Mouse (Mus musculus) liver, postnatal 0 days (tissue): Measurements from ENCODE around the gene Rtkn2. TPM values are rescaled to one million over a fixed set of nuclear protein-coding genes. Genes with fewer than 3 reads are reported as not detected.

ENCODE experiments used
- ATAC-seq: fragments of 200-750 bp; cut with Nextera tagmentation; 2 replicates; pipeline ENCODE4 v1.8.0; 2017; ENCODE audit warnings: mild to moderate bottlenecking, moderate library complexity
- DNase-seq: peaks from one replicate; pipeline ENCODE4 v3.0.0-alpha.2; 2016
- H3K27ac ChIP-seq: fragments of 300-500 bp; sonication (generic); 2 replicates; pipeline ENCODE4 v1.5.1; 2014; ENCODE audit warnings: antibody characterized with exemption, moderate library complexity, mild to moderate bottlenecking, low read depth
- H3K27me3 ChIP-seq: fragments of 300-500 bp; sonication (generic); 2 replicates; pipeline ENCODE4 v1.6.1; 2014; ENCODE audit warnings: low read length, control low read depth, mixed read lengths; ENCODE audit not compliant: insufficient read depth
- H3K36me3 ChIP-seq: fragments of 300-500 bp; sonication (generic); replicated peaks from 2 replicates; pipeline ENCODE4 v1.6.1; 2014; ENCODE audit warnings: mild to moderate bottlenecking, control low read depth, low read length, moderate library complexity, mixed read lengths; ENCODE audit not compliant: insufficient read depth
- H3K4me1 ChIP-seq: fragments of 300-500 bp; sonication (generic); 2 replicates; pipeline ENCODE4 v1.6.1; 2014; ENCODE audit warnings: antibody characterized with exemption, mild to moderate bottlenecking, control low read depth; ENCODE audit not compliant: insufficient read depth
- H3K4me2 ChIP-seq: fragments of 300-500 bp; sonication (generic); 2 replicates; pipeline ENCODE4 v1.6.1; 2014; ENCODE audit warnings: low read depth, mild to moderate bottlenecking, low read length, moderate library complexity, mixed read lengths
- H3K4me3 ChIP-seq: fragments of 300-500 bp; sonication (generic); 2 replicates; pipeline ENCODE4 v1.5.1; 2014; ENCODE audit warnings: low read depth, low read length
- H3K9ac ChIP-seq: fragments of 300-500 bp; sonication (generic); replicated peaks from 2 replicates; pipeline ENCODE4 v1.6.1; 2014; ENCODE audit warnings: mild to moderate bottlenecking, moderate library complexity
- H3K9me3 ChIP-seq: fragments of 300-500 bp; sonication (generic); 2 replicates; pipeline ENCODE4 v1.6.1; 2016; ENCODE audit warnings: mild to moderate bottlenecking, control low read depth, low read length, mixed read lengths
- CTCF ChIP-seq: sonication (generic); IDR thresholded peaks from 2 replicates; pipeline ENCODE4 v1.5.1; 2016; ENCODE audit warnings: antibody characterized with exemption, low read depth
- EP300 ChIP-seq: IDR thresholded peaks from 2 replicates; pipeline ENCODE4 v1.6.1; 2016; ENCODE audit warnings: antibody characterized with exemption, low read depth, mild to moderate bottlenecking
- WGBS: fragments of 180-500 bp; shearing (Covaris S2); extraction: QIAGEN DNeasy Blood & Tissue Kit; methylation state at CpG from one replicate; pipeline ENCODE4 v1.1.7; 2014; ENCODE audit not compliant: insufficient replicate concordance; 5-methylcytosine and 5-hydroxymethylcytosine counted together
- polyA plus RNA-seq: library from polyadenylated mRNA; unstranded; fragments of >200 nt; fragmentation: Nextera tagmentation; extraction: Ambion mirVana; gene quantifications from 2 replicates; pipeline ENCODE4 v1.2.1, GENCODE M21; 2015

Gene Rtkn2
- polyA plus RNA-seq, 1 experiment from 2014 or later, result 1.4 TPM

DNA sequence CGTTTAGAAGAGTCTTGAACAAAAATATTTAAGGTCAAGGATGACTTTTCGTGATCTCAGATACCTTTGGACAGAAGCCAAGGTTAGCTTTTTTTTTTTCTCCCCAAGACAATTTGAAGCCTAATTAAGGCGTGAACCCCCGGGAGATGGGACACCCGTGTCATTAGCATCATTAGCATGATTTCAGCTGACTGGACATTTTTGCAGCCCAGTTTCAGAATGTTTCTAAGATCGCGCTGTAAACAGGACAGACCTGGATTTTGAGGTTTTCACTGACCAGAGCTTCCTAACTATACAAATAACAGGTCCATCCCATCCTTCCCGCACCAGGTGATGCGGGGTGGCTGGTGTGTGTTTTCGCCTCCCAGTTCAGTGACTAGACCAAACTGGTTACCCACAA, 19.8 kb downstream of the Rtkn2 start:
- Histone ChIP-seq H3K4me3 (no peak overlapping the region), H3K9me3 (no peaks in the 10 kb centered on the region), H3K9ac (no peak overlapping the region), H3K4me1 (no peaks in the 10 kb centered on the region), H3K36me3 (no peaks in the 10 kb centered on the region), H3K27me3 (no peaks in the 10 kb centered on the region), H3K4me2 (no peak overlapping the region), H3K27ac (no peak overlapping the region)
- no peak for TF ChIP-seq EP300
- no peak for TF ChIP-seq CTCF
- no peak for ATAC-seq
- no peak for DNase-seq
- 83% methylated on average over 10 of the region's 10 CpGs for WGBS

DNA sequence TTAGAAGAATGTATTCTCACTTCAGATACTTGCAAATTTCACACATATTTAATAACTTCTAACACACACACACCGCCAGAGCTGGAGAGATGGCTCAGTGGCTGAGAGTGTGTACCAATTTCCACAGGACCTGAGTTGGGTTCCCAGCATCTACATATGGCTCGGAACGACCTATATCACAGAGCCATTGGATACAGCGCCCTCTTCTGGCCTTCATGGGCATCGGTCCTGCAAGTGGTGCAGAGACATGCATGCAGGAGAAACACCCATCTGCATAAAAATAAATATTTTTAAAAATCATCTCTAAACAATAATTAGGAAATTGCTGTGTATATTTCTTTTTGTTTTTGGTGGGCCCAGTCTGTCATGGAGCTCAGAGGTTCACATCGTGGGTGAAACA, 22.1 kb downstream of the Rtkn2 start:
- no peak for ATAC-seq
- WGBS, result 88% methylated on average over 6 of the region's 6 CpGs
- Histone ChIP-seq H3K27me3 (no peaks in the 10 kb centered on the region), H3K4me1 (no peaks in the 10 kb centered on the region), H3K27ac (no peak overlapping the region), H3K36me3 (no peaks in the 10 kb centered on the region), H3K4me2 (no peak overlapping the region), H3K4me3 (no peak overlapping the region), H3K9me3 (no peaks in the 10 kb centered on the region), H3K9ac (no peak overlapping the region)
- DNase-seq, result no peak
- TF ChIP-seq EP300 (no peak), CTCF (peak; percentile 41; the same call in 1 of the 2 replicates)

DNA sequence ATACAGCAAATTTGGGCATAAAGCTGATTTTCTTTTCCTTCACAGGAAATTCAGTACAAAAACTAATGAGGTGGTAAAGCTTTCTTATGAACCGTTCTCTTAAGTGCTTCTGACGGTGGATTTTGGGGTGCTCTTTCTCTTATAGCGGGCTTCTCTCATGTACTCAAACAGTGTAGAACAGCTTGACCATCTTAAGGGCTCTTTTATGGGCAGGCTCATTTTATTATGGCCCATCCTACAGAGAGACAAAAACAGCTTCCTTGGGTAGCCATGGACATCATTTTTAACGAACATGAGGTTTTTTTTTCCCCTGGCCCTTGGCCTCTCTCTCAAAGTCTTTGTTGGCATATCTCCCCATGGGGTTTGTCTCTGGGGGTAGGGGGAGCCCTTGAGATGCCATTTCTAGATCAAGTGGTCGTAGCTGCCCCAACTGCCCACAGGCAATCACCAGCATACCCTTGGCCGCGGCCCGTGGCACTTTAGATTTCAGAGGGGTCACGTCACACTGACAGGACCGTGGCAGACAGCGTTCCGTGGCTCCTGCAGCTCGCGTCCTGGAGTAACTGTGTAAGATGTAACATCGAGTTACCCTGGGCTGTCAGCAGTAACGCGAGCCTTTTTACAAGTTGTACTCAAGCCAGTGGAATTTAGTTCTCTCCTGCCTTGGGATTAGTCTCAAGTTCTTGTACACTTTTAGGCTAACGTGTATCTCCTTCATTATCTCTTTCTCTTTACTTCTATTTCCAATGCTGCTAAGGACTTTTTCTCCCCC, 24.5 kb downstream of the Rtkn2 start:
- H3K36me3 ChIP-seq, result no peaks in the 10 kb centered on the region
- no peaks in the 10 kb centered on the region for H3K27me3 ChIP-seq
- 85% methylated on average over 18 of the region's 18 CpGs for WGBS
- DNase-seq, result no peak
- no peak for TF ChIP-seq CTCF
- TF ChIP-seq EP300, result no peak
- H3K9ac ChIP-seq, result no peak overlapping the region
- ATAC-seq, result no peak
- no peak overlapping the region for H3K4me3 ChIP-seq
- H3K4me1 ChIP-seq, result no peaks in the 10 kb centered on the region
- H3K9me3 ChIP-seq, result no peaks in the 10 kb centered on the region
- no peak overlapping the region for H3K27ac ChIP-seq
- no peak overlapping the region for H3K4me2 ChIP-seq

DNA sequence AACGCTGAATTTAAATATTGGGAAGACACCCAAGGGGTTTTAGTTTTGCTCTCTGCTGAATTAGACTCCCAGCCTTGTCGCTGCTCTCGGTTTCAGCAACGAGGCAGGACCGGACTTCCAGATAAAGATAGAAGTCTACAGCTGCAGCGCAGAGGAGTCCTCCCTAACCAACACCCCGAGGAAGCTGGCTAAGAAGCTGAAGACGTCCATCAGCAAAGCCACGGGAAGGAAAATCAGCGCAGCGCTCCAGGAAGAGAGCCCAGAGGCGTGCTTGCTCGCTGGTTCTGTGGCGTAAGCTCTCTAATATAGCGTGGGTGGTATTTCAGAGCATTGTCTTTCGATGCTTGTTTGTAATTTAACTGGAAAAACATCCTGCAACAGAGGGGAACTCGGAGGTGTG, 26.0 kb downstream of the Rtkn2 start:
- no peak overlapping the region for H3K27ac ChIP-seq
- no peak overlapping the region for H3K9ac ChIP-seq
- no peaks in the 10 kb centered on the region for H3K4me1 ChIP-seq
- no peaks in the 10 kb centered on the region for H3K27me3 ChIP-seq
- no peak overlapping the region for H3K4me2 ChIP-seq
- H3K36me3 ChIP-seq, result no peaks in the 10 kb centered on the region
- no peak overlapping the region for H3K4me3 ChIP-seq
- WGBS, result 72% methylated on average over 17 of the region's 17 CpGs
- H3K9me3 ChIP-seq, result no peaks in the 10 kb centered on the region
- no peak for TF ChIP-seq CTCF
- no peak for TF ChIP-seq EP300
- DNase-seq (no peak), ATAC-seq (no peak)

DNA sequence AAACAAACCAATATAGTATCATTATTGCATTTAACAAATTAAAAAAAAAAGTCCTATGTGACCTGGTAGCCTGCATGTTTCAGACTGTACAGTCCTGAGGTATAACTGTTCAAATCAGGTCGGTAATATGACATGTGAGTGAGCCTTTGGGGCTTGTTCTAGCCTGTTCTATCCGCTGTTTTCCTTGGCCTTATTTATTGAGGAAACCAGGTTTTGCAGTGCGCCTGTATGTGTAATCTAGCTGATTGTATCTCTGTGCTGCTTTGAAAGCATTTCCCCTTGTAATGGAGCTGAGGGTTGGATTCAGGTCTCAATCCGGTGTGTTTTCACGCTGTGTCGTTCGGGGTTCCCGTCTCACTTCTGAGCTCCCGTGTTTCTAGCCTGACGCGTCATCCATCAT, 27.1 kb downstream of the Rtkn2 start:
- H3K9me3 ChIP-seq, result no peaks in the 10 kb centered on the region
- H3K4me2 ChIP-seq, result no peak overlapping the region
- 88% methylated on average over 11 of the region's 11 CpGs for WGBS
- H3K27me3 ChIP-seq, result no peaks in the 10 kb centered on the region
- no peak for TF ChIP-seq CTCF
- TF ChIP-seq EP300, result no peak
- no peak for ATAC-seq
- H3K36me3 ChIP-seq, result no peaks in the 10 kb centered on the region; the same call in 1 of the 2 replicates
- H3K27ac ChIP-seq, result no peak overlapping the region
- DNase-seq, result no peak
- no peak overlapping the region for H3K9ac ChIP-seq
- H3K4me3 ChIP-seq, result no peak overlapping the region
- H3K4me1 ChIP-seq, result no peaks in the 10 kb centered on the region

DNA sequence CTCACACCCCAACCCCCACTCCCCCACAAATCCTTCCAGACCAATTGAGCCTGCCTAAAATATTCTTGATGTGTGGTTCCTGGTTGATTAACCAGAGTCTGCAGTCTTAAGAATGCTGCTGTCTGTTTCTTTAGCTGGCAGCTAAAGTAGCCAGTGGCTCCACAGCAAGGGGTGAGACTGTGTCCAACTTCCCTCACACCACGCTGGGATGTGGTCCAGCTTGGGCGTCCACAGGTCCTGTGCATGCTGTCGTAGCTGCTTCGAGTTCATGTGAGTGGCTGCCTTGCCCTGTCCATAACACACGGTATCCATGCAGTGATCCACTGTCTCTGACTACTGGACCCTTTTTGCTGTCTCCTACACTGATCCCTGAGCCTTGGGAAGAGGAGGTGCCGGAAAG, 27.7 kb downstream of the Rtkn2 start:
- H3K9me3 ChIP-seq, result no peaks in the 10 kb centered on the region
- WGBS, result 84% methylated on average over 6 of the region's 6 CpGs
- no peak overlapping the region for H3K4me2 ChIP-seq
- H3K9ac ChIP-seq, result no peak overlapping the region
- no peak overlapping the region for H3K4me3 ChIP-seq
- DNase-seq (no peak), ATAC-seq (no peak)
- TF ChIP-seq CTCF, result no peak
- no peak for TF ChIP-seq EP300
- H3K27me3 ChIP-seq, result no peaks in the 10 kb centered on the region
- H3K4me1 ChIP-seq, result no peaks in the 10 kb centered on the region
- H3K36me3 ChIP-seq, result no peaks in the 10 kb centered on the region; the same call in 1 of the 2 replicates
- H3K27ac ChIP-seq, result no peak overlapping the region
